Mouse (Mus musculus): Measurements from ENCODE around the gene Arg1. TPM values are rescaled to one million over a fixed set of nuclear protein-coding genes. Genes with fewer than 3 reads are reported as not detected.

The Arg1 gene
- polyA plus RNA-seq (2012; rRNA removed): 0.55 and 0.62 TPM in 2 replicates

DNA sequence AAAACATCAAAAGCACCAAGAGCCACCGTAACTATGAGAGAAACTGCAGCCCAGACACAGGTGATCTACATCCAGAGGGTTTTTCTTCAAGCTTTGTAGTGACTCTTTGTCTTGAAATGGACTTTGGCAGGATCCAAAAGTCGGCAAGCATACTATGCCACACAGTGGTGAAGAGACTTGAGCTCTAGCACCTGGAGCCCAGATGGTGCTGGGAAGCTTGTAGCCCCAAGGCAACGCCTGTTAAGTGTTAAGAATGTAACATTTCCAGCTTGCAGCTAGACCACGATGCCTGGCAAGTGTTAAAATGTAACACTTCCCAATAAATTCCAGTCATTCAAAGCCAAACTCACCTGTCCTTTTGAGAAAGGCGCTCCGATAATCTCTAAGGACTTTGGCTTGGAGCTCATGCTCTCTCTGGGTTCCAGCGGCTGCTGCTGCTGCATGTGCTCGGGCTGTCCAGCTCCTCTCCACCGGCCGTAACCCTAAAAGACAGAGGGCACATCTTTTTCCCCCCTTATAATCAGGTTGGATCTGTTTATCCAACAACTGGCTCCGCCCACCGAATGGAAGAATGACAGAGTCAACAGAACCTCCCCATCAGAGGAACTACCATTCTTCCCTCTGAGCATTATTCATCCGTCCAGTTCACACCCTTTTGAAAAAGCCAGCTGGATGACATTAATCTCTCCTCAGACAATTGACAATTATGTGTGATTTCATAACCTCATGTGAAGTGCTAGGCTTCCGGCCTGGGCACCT lies at the start of gene Arg1:
Gene Arg1 (minus strand): TSS at position 523 of the 759 bp plus-strand sequence.
- DNase-seq (ENCODE audit: low spot score): no peak

DNA sequence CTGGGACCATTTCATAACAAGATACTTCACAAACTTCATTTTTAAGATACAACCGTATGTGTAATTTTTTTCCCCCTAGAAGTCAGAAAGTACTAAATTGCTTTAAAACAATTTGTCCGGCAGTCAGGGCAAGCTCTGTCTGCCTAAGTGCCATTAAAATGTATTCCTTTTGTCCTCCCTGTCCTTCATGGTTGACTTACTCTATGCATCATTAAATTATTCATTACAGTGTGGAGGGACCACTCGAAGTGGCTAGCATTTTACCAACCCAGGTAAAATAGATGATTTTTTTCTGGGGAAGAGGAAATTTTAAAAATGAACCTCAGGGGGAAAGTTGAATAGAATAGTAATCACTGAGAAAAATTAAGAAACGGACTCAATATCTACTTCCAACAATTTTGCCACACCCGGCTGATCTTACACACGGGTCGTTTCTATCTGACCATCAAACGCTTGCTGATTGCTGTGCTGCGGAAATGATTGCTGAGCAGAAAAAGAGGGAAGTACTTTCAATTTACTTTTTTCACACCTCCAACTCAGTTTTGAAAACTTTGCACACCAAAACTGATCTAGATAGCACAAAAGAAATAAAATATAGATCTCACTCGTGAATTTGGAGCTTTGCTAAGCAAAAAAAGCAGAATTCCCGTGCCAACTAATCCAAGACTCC lies 46.7 kb upstream of the Arg1 start:
- DNase-seq (ENCODE audit: low spot score): no peak

GRCm38 (mm10) chr10:24973385-24973784 lies 46.1 kb upstream of the Arg1 start:
- no peak for DNase-seq (ENCODE audit: low spot score)

DNA sequence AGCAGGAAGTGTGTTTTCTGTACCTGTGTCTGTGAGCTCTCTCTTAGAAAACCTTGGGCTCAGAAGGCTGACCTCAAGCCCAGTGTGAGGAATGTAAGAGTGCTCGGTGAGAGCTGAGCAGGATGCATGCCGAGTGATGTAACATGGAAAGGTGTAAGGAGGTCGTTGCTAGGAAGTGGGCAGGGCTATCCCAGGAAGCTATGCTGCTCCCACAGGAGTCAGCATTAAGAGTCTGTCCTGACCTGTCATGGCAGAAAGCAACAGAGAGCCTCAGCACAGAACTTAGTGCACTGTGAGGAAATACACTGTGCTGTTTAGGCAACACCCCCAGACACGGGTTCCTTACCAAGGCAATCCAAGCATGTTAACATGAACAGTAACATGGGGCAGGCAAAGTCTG lies 45.6 kb upstream of the Arg1 start:
- DNase-seq (ENCODE audit: low spot score): no peak

DNA sequence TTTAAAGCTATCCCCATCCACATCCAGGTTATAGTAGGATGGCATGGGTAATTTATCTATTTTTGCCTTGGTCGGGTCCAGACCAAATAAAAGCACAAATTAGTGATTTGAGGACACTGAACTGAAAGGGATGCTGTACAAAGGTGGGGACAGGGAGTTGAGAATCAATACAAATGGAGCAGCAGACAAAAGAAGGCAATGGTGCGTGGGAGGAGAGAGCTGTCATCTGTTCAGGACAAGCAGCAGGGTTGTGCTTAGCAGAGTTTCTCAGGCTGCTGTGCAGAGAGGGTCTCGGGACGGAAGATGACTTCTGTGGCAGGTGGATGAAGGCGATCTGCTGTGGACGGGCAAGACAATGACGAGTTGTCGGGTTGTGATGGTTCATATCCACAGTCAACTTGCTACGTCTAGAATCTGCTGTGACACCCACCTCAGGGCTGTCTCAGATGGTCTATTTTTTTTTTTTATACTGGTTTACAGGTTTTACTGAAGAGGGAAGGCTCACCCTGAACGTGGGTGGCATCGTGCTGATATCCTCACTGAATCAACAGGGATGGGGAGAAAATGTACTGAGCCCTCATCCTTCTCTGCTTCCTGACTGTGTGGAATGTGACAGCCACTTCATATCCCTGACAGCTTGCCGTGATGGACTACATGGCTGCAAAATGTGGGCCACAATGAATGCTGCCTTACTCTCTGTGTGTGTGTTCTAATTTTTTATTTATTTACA lies 38.7 kb upstream of the Arg1 start:
- no peak for DNase-seq (ENCODE audit: low spot score)

DNA sequence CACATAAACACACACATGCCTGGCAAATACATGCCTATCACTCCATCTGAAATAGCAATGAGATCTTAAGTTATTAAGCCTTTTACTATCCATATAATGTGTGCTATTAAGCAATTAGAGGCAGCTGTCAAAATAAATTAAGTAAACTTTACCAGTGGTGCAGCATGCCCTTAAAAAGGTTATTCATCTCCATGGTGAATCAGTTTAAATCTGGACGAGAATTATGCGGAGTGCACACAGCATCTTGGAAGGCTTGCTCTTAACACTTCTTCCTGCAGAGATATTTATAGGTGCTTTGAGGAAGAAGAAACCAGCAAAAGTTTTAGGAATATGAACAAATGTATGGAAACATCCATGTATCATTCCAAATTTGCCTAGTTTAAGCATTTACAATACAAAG lies 34.6 kb upstream of the Arg1 start:
- no peak for DNase-seq (ENCODE audit: low spot score)

DNA sequence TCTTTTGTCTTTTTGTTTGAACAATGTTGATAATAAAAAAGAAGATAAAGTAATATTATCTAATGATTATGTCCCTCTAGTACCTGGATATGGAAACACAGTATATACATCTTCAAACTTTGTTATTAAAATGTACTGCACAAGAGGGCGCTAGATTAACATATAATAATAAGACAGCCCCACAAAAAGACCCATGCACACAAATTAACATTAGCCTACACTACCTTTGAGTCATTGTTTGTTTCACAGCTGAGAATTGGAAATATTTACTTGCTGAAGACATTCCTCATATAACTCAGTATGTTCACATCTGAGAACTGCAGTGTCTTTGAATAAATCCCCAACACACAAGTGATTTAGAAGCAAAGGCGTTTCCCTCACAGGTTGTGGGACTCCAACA lies 33.8 kb upstream of the Arg1 start:
- no peak for DNase-seq (ENCODE audit: low spot score)

DNA sequence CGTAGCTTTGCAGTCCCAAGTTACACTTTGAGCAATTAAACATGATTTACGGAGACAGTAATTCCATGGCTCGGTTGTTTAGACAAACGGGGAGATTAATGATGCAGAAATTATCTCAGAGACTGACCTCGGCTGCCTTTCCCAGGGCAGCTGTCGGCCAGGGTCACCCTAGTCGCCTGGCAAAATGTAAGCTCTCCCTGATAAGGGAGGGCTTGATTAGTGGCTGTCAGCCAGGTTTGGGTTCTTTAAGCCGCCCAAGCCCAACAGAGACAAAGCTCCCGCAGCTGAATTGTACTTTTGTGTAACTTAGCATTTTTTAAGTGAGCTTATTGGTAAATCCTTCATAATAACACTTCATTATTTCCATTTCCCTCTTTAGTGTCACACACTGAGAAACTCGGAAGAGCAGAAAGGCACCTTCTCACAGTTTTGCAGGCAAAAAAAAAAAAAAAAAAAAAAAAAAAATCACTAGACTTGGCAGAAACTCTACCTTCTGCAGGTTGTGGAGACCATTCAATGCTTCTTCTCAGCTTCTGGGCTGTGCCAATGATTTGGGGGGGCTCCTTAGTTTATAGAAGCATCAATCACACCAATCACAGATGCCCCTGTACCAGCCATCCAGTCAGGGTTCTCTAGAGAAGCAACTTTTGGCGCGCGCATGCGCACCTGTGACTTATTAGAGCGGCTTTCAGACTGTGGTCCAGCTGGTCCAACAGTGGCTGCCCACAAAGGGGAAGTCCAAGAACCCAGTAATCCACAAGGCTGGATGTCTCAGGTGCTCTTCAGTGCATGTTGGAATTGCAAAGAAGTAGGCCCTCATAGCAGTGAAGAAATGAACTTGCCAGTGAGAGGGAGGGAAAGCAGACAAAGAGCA lies 32.0 kb upstream of the Arg1 start:
- DNase-seq (ENCODE audit: low spot score): no peak

DNA sequence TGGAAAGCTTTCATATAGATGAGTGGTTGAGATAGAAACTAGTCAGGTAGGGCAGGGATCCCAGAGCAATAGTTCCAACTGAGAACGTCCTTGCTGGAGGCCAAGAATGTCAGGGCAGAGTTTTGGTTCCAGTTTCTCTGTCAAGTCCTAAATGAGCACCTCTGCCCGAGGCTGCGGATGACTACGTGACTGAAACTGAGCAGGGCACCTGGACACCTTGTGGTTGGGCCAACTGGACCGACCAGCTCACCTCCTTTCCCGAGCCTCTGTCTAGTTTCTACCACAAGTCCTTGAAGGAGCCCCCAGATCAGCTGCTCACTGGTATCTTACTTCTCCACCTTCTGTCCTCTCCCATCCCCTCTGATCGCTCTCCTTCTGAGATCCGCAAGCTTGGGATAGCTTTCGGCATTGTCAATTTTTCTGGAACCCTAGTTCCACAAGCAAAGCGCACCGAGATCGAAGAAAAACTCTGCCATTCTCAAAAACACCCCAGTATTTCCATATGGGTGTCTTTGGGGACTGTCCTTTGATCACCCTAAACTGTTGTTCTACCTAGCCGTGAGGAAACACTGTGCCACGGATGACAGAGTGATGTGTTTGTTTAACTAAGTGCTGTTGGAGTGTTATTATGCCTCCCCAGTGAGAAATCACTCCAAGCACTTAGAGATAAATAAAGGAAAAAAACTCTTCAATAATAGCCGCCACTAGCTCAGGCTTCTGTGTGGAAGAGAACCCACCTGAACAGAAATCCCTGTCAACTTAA lies 31.2 kb upstream of the Arg1 start:
- no peak for DNase-seq (ENCODE audit: low spot score)

DNA sequence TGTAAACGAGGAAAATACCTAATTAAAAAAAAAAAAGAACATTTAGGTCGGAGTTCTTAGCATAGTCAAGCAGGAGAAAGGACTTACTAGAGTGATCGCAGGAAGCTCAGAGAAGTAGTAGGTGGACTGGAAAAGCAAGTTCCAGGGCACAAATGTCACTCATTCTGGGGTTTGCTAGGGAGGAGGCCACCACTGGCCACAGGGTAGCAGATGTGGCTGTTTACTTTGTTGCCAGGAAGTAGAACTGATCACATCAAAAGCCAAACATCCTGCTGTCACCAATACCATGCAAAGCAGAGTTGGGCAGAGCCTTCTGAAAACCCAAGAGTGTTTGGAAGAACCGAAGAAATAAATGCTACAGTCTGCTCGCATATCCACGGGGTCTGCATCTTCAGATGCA lies 26.6 kb upstream of the Arg1 start:
- DNase-seq (ENCODE audit: low spot score): no peak

DNA sequence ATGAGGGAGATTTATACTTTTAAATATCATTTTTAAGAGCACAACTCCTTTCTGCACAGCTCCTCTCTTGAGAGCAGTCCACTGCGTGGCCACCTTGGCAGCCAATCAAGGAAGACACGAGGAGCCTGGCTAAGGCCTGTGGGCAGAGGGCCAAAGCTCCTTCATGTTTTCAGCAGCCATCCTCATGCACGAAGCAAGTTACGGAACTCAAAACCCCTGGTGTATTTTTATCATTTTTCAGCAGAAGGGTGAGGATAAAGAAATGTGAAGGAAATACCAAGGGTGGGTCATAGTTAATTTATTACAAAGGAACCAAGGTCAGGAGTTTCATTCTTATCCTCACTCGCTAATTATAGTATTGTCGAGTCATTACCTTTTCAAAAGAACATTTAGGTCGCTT lies 25.3 kb upstream of the Arg1 start:
- DNase-seq (ENCODE audit: low spot score): no peak

DNA sequence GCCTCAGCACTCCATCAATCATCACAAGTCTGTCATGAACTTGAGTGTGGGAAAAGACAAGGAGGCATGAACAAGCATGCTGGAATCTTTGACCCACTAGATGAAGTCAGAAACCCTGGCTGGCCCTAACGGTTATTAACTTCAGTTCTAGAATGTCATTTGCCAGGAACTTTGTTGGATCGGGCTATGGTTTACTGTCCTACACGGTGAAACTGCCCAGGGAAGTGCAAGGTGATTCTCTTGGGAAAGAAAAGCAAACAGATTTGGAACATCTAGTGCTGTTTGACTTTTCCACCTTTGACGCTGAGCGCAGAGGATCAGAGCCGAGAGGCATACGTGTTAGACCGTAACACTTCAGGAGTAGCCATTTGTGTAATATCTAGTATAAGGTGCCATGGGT lies 24.3 kb upstream of the Arg1 start:
- DNase-seq (ENCODE audit: low spot score): no peak

DNA sequence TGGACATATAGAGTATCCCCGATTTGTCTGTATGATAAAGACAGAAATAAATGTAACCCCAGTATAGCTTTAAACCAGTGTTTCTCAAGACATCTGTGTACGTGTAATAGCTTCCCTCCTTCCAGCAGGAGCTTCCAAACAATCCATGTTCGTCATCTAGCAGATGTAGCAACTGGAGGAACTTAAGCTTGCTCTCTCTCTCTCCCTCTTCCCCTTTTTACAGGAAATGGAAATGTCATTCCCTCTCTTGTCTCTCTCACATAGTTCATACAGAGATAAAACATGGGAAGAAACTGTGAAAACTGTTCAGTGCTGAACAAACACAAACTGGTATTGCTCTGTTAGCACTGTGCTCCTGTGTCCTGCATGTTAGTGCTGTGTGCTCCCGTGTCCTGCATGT lies 22.9 kb upstream of the Arg1 start:
- no peak for DNase-seq (ENCODE audit: low spot score)

GRCm38 (mm10) chr10:24948278-24948677 lies 21.0 kb upstream of the Arg1 start:
- no peak for DNase-seq (ENCODE audit: low spot score)

- no peak for DNase-seq (ENCODE audit: low spot score)
These were observed 20.6 kb upstream of the Arg1 start for GRCm38 (mm10) chr10:24947871-24948270.

GRCm38 (mm10) chr10:24930143-24930542 lies 2.9 kb upstream of the Arg1 start:
- no peak for DNase-seq (ENCODE audit: low spot score)

GRCm38 (mm10) chr10:24928072-24928471 lies 788 bp upstream of the Arg1 start:
- no peak for DNase-seq (ENCODE audit: low spot score)

GRCm38 (mm10) chr10:24926380-24926779 lies 904 bp downstream of the Arg1 start:
- no peak for DNase-seq (ENCODE audit: low spot score)

- DNase-seq (ENCODE audit: low spot score): no peak
These were observed 3.0 kb downstream of the Arg1 start for GRCm38 (mm10) chr10:24924296-24924695.

DNA sequence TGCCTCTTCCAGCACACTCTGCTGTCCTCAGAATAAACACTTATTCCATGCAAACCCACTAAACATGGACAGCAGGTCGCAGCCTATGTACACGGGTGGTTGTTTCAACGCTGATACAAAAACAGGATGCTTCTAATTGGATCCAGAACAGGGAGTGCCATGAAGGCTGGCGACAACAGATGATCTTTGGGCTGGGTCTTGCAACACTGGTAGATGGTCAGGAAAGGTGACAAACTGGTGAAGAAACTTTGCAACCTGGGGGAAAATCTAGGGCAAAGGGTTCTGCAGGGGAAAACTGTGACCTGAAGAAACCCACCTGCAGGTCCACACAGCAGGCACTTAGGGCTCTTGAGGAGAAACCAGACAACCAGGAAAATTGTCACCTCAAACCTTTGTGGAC lies 4.3 kb downstream of the Arg1 start:
- DNase-seq (ENCODE audit: low spot score): no peak

GRCm38 (mm10) chr10:24915486-24915885 lies 11.8 kb downstream of the Arg1 start:
- no peak for DNase-seq (ENCODE audit: low spot score)
